Mouse (Mus musculus): ENCODE measurements around the gene Ddx39b. TPM values are rescaled to one million over a fixed set of nuclear protein-coding genes. Genes with fewer than 3 reads are reported as not detected.
"Not testable (repeated sequence)": the region's sequence is repeated elsewhere in the genome, so short reads cannot be mapped to it uniquely, and the experiment has no call there.

Gene Ddx39b
- polyA plus RNA-seq, 1 experiment, result 245 TPM

- no peaks in the 10 kb centered on the region for H3K36me3 ChIP-seq (ENCODE audit: control insufficient read depth, insufficient read depth, low read length, poor library complexity, severe bottlenecking)
These were observed 43.9 kb downstream of the Ddx39b start for GRCm38 (mm10) chr17:35285431-35285830.

GRCm38 (mm10) chr17:35295796-35296195 lies 54.2 kb downstream of the Ddx39b start:
- H3K36me3 ChIP-seq (ENCODE audit: control insufficient read depth, insufficient read depth, low read length, poor library complexity, severe bottlenecking); H3K27me3 ChIP-seq (ENCODE audit: control insufficient read depth, insufficient read depth, low read length, poor library complexity, severe bottlenecking); H3K4me1 ChIP-seq (ENCODE audit: control insufficient read depth, insufficient read depth, low read length); H3K27ac ChIP-seq (ENCODE audit: insufficient read depth, low read length); H3K9me3 ChIP-seq (replicated peaks; ENCODE audit: control insufficient read depth, insufficient read depth, low read length, poor library complexity, severe bottlenecking); H3K9ac ChIP-seq (ENCODE audit: low read depth, poor library complexity, severe bottlenecking): not testable (repeated sequence)
- H3K4me3 ChIP-seq (ENCODE audit: low read depth, low read length), result 0 out of 2 replicates have a peak overlapping the region, but pooled peaks have one; percentile 9
- peak; percentile 70 for TF ChIP-seq CTCF (IDR thresholded peaks at IDR 0.05; ENCODE audit: low read depth, low read length)

More at GRCm38 (mm10) chr17:35285431-35285830, 43.9 kb downstream of the Ddx39b start:
- no peaks in the 10 kb centered on the region for H3K27me3 ChIP-seq (ENCODE audit: control insufficient read depth, insufficient read depth, low read length, poor library complexity, severe bottlenecking)
- H3K4me3 ChIP-seq (ENCODE audit: low read depth, low read length), result no peak overlapping the region
- peaks cover 5% of the 10 kb centered on the region for H3K9me3 ChIP-seq (replicated peaks; ENCODE audit: control insufficient read depth, insufficient read depth, low read length, poor library complexity, severe bottlenecking)
- TF ChIP-seq EP300 (IDR thresholded peaks at IDR 0.05; ENCODE audit: insufficient read depth, low read depth, low read length) (no peak), CTCF (IDR thresholded peaks at IDR 0.05; ENCODE audit: low read depth, low read length) (no peak), POLR2A (IDR thresholded peaks at IDR 0.05; ENCODE audit: insufficient read depth, low read length) (no peak)
- H3K27ac ChIP-seq (ENCODE audit: insufficient read depth, low read length), result no peak overlapping the region
- no peak overlapping the region for H3K9ac ChIP-seq (ENCODE audit: low read depth, poor library complexity, severe bottlenecking)
- H3K4me1 ChIP-seq (ENCODE audit: control insufficient read depth, insufficient read depth, low read length), result no peaks in the 10 kb centered on the region

- H3K27ac ChIP-seq (ENCODE audit: insufficient read depth, low read length); H3K4me1 ChIP-seq (ENCODE audit: control insufficient read depth, insufficient read depth, low read length); H3K27me3 ChIP-seq (ENCODE audit: control insufficient read depth, insufficient read depth, low read length, poor library complexity, severe bottlenecking); H3K4me3 ChIP-seq (ENCODE audit: low read depth, low read length); H3K36me3 ChIP-seq (ENCODE audit: control insufficient read depth, insufficient read depth, low read length, poor library complexity, severe bottlenecking); H3K9me3 ChIP-seq (replicated peaks; ENCODE audit: control insufficient read depth, insufficient read depth, low read length, poor library complexity, severe bottlenecking); H3K9ac ChIP-seq (ENCODE audit: low read depth, poor library complexity, severe bottlenecking): not testable (repeated sequence)
- peak; percentile 7 for TF ChIP-seq CTCF (IDR thresholded peaks at IDR 0.05; ENCODE audit: low read depth, low read length)
These were observed 58.9 kb downstream of the Ddx39b start for GRCm38 (mm10) chr17:35300261-35300945.

- Histone ChIP-seq H3K27me3 (ENCODE audit: control insufficient read depth, insufficient read depth, low read length, poor library complexity, severe bottlenecking) (no peaks in the 10 kb centered on the region), H3K9me3 (replicated peaks; ENCODE audit: control insufficient read depth, insufficient read depth, low read length, poor library complexity, severe bottlenecking) (no peaks in the 10 kb centered on the region), H3K36me3 (ENCODE audit: control insufficient read depth, insufficient read depth, low read length, poor library complexity, severe bottlenecking) (no peaks in the 10 kb centered on the region), H3K27ac (ENCODE audit: insufficient read depth, low read length) (no peak overlapping the region), H3K4me3 (ENCODE audit: low read depth, low read length) (peak overlapping the region; percentile 35), H3K9ac (ENCODE audit: low read depth, poor library complexity, severe bottlenecking) (no peak overlapping the region), H3K4me1 (ENCODE audit: control insufficient read depth, insufficient read depth, low read length) (no peaks in the 10 kb centered on the region)
- no peak for TF ChIP-seq POLR2A (IDR thresholded peaks at IDR 0.05; ENCODE audit: insufficient read depth, low read length)
- TF ChIP-seq EP300 (IDR thresholded peaks at IDR 0.05; ENCODE audit: insufficient read depth, low read depth, low read length), result no peak
- peak; percentile 96 for TF ChIP-seq CTCF (IDR thresholded peaks at IDR 0.05; ENCODE audit: low read depth, low read length)
These were observed 60.2 kb downstream of the Ddx39b start for GRCm38 (mm10) chr17:35301645-35302258.

- Histone ChIP-seq H3K9me3 (replicated peaks; ENCODE audit: control insufficient read depth, insufficient read depth, low read length, poor library complexity, severe bottlenecking) (no peaks in the 10 kb centered on the region), H3K36me3 (ENCODE audit: control insufficient read depth, insufficient read depth, low read length, poor library complexity, severe bottlenecking) (no peaks in the 10 kb centered on the region), H3K4me1 (ENCODE audit: control insufficient read depth, insufficient read depth, low read length) (no peaks in the 10 kb centered on the region), H3K9ac (ENCODE audit: low read depth, poor library complexity, severe bottlenecking) (no peak overlapping the region), H3K27ac (ENCODE audit: insufficient read depth, low read length) (no peak overlapping the region), H3K4me3 (ENCODE audit: low read depth, low read length) (no peak overlapping the region), H3K27me3 (ENCODE audit: control insufficient read depth, insufficient read depth, low read length, poor library complexity, severe bottlenecking) (no peaks in the 10 kb centered on the region)
- TF ChIP-seq POLR2A (IDR thresholded peaks at IDR 0.05; ENCODE audit: insufficient read depth, low read length) (no peak), CTCF (IDR thresholded peaks at IDR 0.05; ENCODE audit: low read depth, low read length) (no peak), EP300 (IDR thresholded peaks at IDR 0.05; ENCODE audit: insufficient read depth, low read depth, low read length) (no peak)
These were observed 61.7 kb downstream of the Ddx39b start for GRCm38 (mm10) chr17:35303271-35303670.

Other genes starting within 250 kb of the Ddx39b start
- 108 and 123 TPM in 2 replicates for gene Vars, start 240.8 kb upstream of the Ddx39b start, polyA plus RNA-seq (2011; ENCODE audit: insufficient read depth, insufficient read length, low read depth, missing spikeins)
- gene Vwa7, start 225.2 kb upstream of the Ddx39b start, polyA plus RNA-seq (2011; ENCODE audit: insufficient read depth, insufficient read length, low read depth, missing spikeins), result 0.30 and 0.33 TPM in 2 replicates
- gene Sapcd1, start 213.7 kb upstream of the Ddx39b start, polyA plus RNA-seq (2011; ENCODE audit: insufficient read depth, insufficient read length, low read depth, missing spikeins), result 1.7 and 3.9 TPM in 2 replicates
- gene Msh5, start 195.0 kb upstream of the Ddx39b start, polyA plus RNA-seq (2011; ENCODE audit: insufficient read depth, insufficient read length, low read depth, missing spikeins), result 6.7 and 7.4 TPM in 2 replicates
- 173 and 182 TPM in 2 replicates for gene Clic1, start 191.8 kb upstream of the Ddx39b start, polyA plus RNA-seq (2011; ENCODE audit: insufficient read depth, insufficient read length, low read depth, missing spikeins)
- 92.5 and 101 TPM in 2 replicates for gene Ddah2, start 182.7 kb upstream of the Ddx39b start, polyA plus RNA-seq (2011; ENCODE audit: insufficient read depth, insufficient read length, low read depth, missing spikeins)
- gene Ly6g6c, start 176.4 kb upstream of the Ddx39b start, polyA plus RNA-seq (2011; ENCODE audit: insufficient read depth, insufficient read length, low read depth, missing spikeins), result 3.7 and 4.0 TPM in 2 replicates
- 2.8 and 3.3 TPM in 2 replicates for gene Mpig6b, start 175.6 kb upstream of the Ddx39b start, polyA plus RNA-seq (2011; ENCODE audit: insufficient read depth, insufficient read length, low read depth, missing spikeins)
- 27.5 and 31.2 TPM in 2 replicates for gene Ly6g6e, start 164.8 kb upstream of the Ddx39b start, polyA plus RNA-seq (2011; ENCODE audit: insufficient read depth, insufficient read length, low read depth, missing spikeins)
- 1.3 and 1.9 TPM in 2 replicates for gene Ly6g6d, start 163.7 kb upstream of the Ddx39b start, polyA plus RNA-seq (2011; ENCODE audit: insufficient read depth, insufficient read length, low read depth, missing spikeins)
- not detected in 2 replicates for gene Ly6g6f, start 156.1 kb upstream of the Ddx39b start, polyA plus RNA-seq (2011; ENCODE audit: insufficient read depth, insufficient read length, low read depth, missing spikeins)
- gene Abhd16a, start 152.5 kb upstream of the Ddx39b start, polyA plus RNA-seq (2011; ENCODE audit: insufficient read depth, insufficient read length, low read depth, missing spikeins), result 12.7 and 15.6 TPM in 2 replicates
- gene Ly6g5c, start 133.5 kb upstream of the Ddx39b start, polyA plus RNA-seq (2011; ENCODE audit: insufficient read depth, insufficient read length, low read depth, missing spikeins), result not detected in 2 replicates
- not detected in 2 replicates for gene Ly6g5b, start 126.3 kb upstream of the Ddx39b start, polyA plus RNA-seq (2011; ENCODE audit: insufficient read depth, insufficient read length, low read depth, missing spikeins)
- 18.9 and 19.1 TPM in 2 replicates for gene Gpank1, start 120.3 kb upstream of the Ddx39b start, polyA plus RNA-seq (2011; ENCODE audit: insufficient read depth, insufficient read length, low read depth, missing spikeins)
- gene Csnk2b, start 119.7 kb upstream of the Ddx39b start, polyA plus RNA-seq (2011; ENCODE audit: insufficient read depth, insufficient read length, low read depth, missing spikeins), result 146 and 173 TPM in 2 replicates
- gene D17H6S53E, start 115.4 kb upstream of the Ddx39b start, polyA plus RNA-seq (2011; ENCODE audit: insufficient read depth, insufficient read length, low read depth, missing spikeins), result 4.3 and 8.1 TPM in 2 replicates
- not detected in 2 replicates for gene Apom, start 109.7 kb upstream of the Ddx39b start, polyA plus RNA-seq (2011; ENCODE audit: insufficient read depth, insufficient read length, low read depth, missing spikeins)
- 231 and 262 TPM in 2 replicates for gene Bag6, start 106.6 kb upstream of the Ddx39b start, polyA plus RNA-seq (2011; ENCODE audit: insufficient read depth, insufficient read length, low read depth, missing spikeins)
- gene Prrc2a, start 76.8 kb upstream of the Ddx39b start, polyA plus RNA-seq (2011; ENCODE audit: insufficient read depth, insufficient read length, low read depth, missing spikeins), result 236 and 256 TPM in 2 replicates
- 2.1 TPM in 1 of 2 replicates, not detected in the other for gene Aif1, start 65.7 kb upstream of the Ddx39b start, polyA plus RNA-seq (2011; ENCODE audit: insufficient read depth, insufficient read length, low read depth, missing spikeins)
- gene Lst1, start 53.3 kb upstream of the Ddx39b start, polyA plus RNA-seq (2011; ENCODE audit: insufficient read depth, insufficient read length, low read depth, missing spikeins), result 2.3 and 2.5 TPM in 2 replicates
- gene Ltb, start 47.3 kb upstream of the Ddx39b start, polyA plus RNA-seq (2011; ENCODE audit: insufficient read depth, insufficient read length, low read depth, missing spikeins), result 10.7 and 14.2 TPM in 2 replicates
- gene Tnf, start 39.7 kb upstream of the Ddx39b start, polyA plus RNA-seq (2011; ENCODE audit: insufficient read depth, insufficient read length, low read depth, missing spikeins), result not detected in 2 replicates
- gene Lta, start 36.4 kb upstream of the Ddx39b start, polyA plus RNA-seq (2011; ENCODE audit: insufficient read depth, insufficient read length, low read depth, missing spikeins), result 0.64 TPM in 1 of 2 replicates, not detected in the other
- gene Gm16181, start 20.9 kb upstream of the Ddx39b start, polyA plus RNA-seq (2011; ENCODE audit: insufficient read depth, insufficient read length, low read depth, missing spikeins), result not detected in 2 replicates
- gene Atp6v1g2, start 8.1 kb upstream of the Ddx39b start, polyA plus RNA-seq (2011; ENCODE audit: insufficient read depth, insufficient read length, low read depth, missing spikeins), result 2.3 and 4.2 TPM in 2 replicates
- 7.9 and 12.5 TPM in 2 replicates for gene Nfkbil1, start 6.0 kb upstream of the Ddx39b start, polyA plus RNA-seq (2011; ENCODE audit: insufficient read depth, insufficient read length, low read depth, missing spikeins)
- gene H2-D1, start 21.0 kb downstream of the Ddx39b start, polyA plus RNA-seq (2011; ENCODE audit: insufficient read depth, insufficient read length, low read depth, missing spikeins), result 19.8 and 23.1 TPM in 2 replicates
- not detected in 2 replicates for gene H2-Q1, start 78.7 kb downstream of the Ddx39b start, polyA plus RNA-seq (2011; ENCODE audit: insufficient read depth, insufficient read length, low read depth, missing spikeins)
- gene H2-Q2, start 100.5 kb downstream of the Ddx39b start, polyA plus RNA-seq (2011; ENCODE audit: insufficient read depth, insufficient read length, low read depth, missing spikeins), result 5.6 and 5.8 TPM in 2 replicates
- 10.0 and 11.6 TPM in 2 replicates for gene H2-Q4, start 137.9 kb downstream of the Ddx39b start, polyA plus RNA-seq (2011; ENCODE audit: insufficient read depth, insufficient read length, low read depth, missing spikeins)
- 2.1 and 2.2 TPM in 2 replicates for gene H2-Q6, start 183.1 kb downstream of the Ddx39b start, polyA plus RNA-seq (2011; ENCODE audit: insufficient read depth, insufficient read length, low read depth, missing spikeins)
- 4.9 and 5.0 TPM in 2 replicates for gene H2-Q7, start 197.4 kb downstream of the Ddx39b start, polyA plus RNA-seq (2011; ENCODE audit: insufficient read depth, insufficient read length, low read depth, missing spikeins)
- 0.68 and 2.0 TPM in 2 replicates for gene H2-Q10, start 228.3 kb downstream of the Ddx39b start, polyA plus RNA-seq (2011; ENCODE audit: insufficient read depth, insufficient read length, low read depth, missing spikeins)